Mouse (Mus musculus): ENCODE data around the gene Gsta3.

- TF ChIP-seq CTCF (IDR thresholded peaks at IDR 0.05; ENCODE audit: borderline replicate concordance, control insufficient read depth, extremely low read depth, insufficient read depth, low read length, poor library complexity) (no peak), POLR2A (IDR thresholded peaks at IDR 0.05; ENCODE audit: control insufficient read depth, extremely low read depth, insufficient read depth, low read length, poor library complexity) (no peak)
These were observed 10.0 kb upstream of the Gsta3 start for GRCm38 (mm10) chr1:21230376-21230775.

Measured in thymus, adult 2 months (tissue).